Mouse (Mus musculus): ENCODE data around the gene Mars. TPM values are rescaled to one million over a fixed set of nuclear protein-coding genes. Genes with fewer than 3 reads are reported as not detected.

The Mars gene
- total RNA-seq, 2 experiments from 2014 or later = 38.8 to 43.5 TPM

- peak; percentile 92 for ATAC-seq (replicated peaks; ENCODE audit: low FRiP score, poor library complexity, severe bottlenecking)
Measured at GRCm38 (mm10) chr10:127266112-127267091, 45.2 kb downstream of the Mars start, which contains the start of gene Dctn2. Gene Dctn2 (plus strand): TSS chr10:127266368.

GRCm38 (mm10) chr10:127265727-127266111, 45.9 kb downstream of the Mars start:
- peak; percentile 63 for ATAC-seq (replicated peaks; ENCODE audit: low FRiP score, poor library complexity, severe bottlenecking)

DNA sequence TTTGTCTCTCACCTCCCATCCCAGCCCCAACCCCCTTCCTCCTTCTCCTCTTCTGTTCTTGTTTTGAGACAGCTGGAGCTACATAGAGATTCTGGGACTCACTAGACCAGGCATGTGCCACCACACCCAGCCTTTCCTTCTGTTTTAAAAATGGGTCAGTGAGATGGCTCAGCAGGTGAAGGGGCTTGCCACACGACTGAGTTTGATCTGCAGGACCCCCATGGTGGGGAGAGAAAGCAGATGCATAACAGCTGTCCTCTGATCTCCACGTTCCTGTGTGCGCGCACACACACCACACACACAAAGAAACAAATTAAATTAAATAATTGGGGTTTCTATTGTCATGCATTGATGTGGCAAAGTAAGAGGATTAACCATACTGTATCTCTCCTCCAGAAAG, 46.6 kb downstream of the Mars start:
- ATAC-seq (replicated peaks; ENCODE audit: low FRiP score, poor library complexity, severe bottlenecking) = no peak

- ATAC-seq (replicated peaks; ENCODE audit: low FRiP score, poor library complexity, severe bottlenecking) = no peak
Measured at GRCm38 (mm10) chr10:127264336-127264735, 47.2 kb downstream of the Mars start.

DNA sequence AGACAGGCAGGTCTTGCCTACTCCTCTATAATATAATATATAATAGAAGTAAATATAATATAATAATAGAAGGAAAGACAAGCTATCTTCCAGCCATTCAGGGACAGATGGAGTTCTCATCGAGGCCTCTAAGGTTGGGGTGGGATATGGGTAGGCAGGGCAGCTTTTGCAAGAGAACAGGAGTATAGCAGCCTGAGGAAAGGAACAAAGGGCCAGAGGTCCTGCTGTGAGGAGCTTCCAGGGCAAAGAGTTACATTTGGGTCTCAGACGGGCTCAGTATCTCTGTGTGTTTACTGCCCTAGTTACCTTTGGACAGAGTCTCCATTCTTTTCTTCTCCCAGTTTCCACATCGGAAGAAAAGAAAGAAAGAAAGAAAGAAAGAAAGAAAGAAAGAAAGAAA, 48.0 kb downstream of the Mars start:
- no peak for ATAC-seq (replicated peaks; ENCODE audit: low FRiP score, poor library complexity, severe bottlenecking)

DNA sequence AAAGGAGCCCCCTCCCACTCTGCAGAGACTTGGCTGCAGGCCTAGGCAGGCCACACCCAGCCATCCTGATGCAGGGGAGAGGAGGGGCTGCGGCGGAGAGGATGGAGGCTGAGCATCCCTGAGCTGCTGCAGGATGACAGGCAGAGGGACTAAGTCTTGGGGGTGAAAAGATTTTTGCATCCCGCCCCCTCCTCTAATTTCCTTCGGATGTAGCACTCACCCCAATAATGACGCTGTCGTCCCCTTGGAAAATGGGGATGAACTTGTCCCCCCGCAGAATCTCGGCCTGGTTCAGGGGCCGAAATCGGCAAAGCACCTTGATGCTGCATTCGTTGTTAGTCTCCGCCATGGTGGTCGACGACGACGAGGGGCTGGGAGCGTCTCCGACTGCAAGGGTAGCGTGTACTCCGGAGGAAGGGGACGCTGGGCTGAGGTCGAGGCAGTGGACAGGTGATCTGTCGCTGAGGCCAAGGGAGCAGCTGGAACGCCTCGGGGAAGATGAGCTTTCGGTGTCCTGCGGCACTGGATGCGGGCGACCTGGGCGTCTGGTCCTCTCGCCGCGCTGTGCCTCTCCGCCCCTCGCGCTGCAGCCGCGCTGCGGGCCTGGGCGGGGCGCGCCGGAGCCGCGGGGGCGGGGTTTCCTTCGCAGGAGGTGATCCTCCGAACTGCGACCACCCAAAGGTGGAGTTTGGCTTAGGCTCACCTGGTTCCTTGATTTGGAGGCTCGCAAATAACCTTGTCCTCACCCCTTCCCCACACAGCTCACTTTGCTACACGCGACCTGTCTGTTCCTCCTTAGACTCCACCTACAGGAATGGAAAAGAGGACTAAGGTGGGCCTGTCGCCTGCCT, 48.8 kb downstream of the Mars start, which contains the start of gene Kif5a:
Gene Kif5a, minus strand, starts transcription at position 801 of the 851 bp plus-strand sequence.
- no peak for ATAC-seq (replicated peaks; ENCODE audit: low FRiP score, poor library complexity, severe bottlenecking)

DNA sequence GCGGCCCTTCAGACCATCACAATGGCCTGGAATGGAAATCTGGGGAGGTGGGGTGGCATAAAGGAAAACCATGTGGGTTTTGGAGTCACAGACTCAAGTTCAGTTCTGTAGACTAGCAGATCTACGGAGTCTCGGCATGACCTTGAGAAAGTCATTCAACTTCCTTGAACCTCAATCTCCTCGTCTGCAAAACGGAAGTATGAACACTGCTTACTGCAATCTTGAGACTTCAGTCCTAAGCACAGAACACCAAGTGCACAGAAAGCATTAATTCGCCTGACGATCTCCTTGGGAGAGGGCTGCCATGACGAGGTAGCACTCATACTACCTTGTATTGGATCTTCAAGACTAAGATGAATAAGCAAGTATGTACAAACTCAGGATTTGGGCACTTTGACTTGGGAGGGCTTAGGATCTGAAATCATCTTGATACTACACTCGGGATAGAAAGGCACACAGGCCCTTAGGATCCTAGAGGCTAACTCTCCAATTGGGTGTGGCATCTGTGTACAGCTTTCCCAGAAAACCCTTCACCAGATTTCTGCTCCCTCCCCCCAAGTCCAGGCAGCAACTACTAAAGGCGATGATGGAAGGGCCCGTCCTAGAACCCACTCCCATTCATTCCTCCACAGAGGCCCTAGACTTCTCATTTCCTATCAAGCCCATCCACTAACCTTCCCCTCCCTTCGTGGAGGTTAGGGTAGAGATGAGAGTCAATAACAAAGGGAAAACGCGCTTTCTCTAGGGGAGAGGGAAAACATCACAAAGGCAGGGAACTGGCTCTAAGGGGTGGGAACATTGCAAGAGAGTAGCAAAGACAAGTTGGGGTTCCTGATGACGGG, 49.7 kb downstream of the Mars start:
- no peak for ATAC-seq (replicated peaks; ENCODE audit: low FRiP score, poor library complexity, severe bottlenecking)

DNA sequence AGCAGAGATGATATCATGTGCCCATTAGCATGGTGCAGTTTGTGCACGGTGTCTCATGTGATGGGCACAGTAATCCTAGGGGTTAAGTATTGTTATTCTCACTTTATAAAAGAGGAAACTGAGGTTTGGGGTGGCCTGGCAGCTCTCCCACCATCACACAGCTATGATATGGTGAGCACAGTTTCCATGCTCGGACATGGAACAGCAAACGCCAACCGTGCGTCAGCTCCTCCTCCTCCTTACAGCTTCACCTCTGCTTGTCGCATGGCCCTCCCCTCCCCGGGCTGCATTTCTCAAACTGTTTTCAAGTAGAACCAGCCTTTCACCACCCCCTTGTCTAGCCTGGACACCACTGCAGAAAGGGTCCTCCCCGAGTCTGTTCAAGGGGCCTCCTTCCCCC, 53.1 kb downstream of the Mars start:
- no peak for ATAC-seq (replicated peaks; ENCODE audit: low FRiP score, poor library complexity, severe bottlenecking)

DNA sequence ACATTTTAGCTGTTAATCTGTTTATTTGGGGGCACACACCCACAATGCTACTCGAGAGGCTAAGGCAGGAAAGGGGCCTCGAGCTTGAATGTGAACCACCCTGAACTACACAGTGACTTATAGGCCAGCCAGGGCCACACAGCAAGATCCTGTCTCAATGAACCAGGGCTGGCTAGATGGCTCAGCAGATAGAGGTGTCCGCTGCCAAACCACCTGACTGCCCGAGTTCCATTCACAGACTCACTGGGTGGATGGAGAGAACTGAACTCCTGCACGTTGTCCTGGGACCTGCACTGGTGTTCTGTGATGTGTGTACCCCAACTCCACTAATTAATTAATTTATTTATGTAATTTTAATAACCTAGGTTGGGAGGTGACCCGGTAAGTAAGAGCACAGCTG, 53.8 kb downstream of the Mars start:
- ATAC-seq (replicated peaks; ENCODE audit: low FRiP score, poor library complexity, severe bottlenecking) = no peak

GRCm38 (mm10) chr10:127255625-127256345, 55.8 kb downstream of the Mars start:
- ATAC-seq (replicated peaks; ENCODE audit: low FRiP score, poor library complexity, severe bottlenecking) = no peak

DNA sequence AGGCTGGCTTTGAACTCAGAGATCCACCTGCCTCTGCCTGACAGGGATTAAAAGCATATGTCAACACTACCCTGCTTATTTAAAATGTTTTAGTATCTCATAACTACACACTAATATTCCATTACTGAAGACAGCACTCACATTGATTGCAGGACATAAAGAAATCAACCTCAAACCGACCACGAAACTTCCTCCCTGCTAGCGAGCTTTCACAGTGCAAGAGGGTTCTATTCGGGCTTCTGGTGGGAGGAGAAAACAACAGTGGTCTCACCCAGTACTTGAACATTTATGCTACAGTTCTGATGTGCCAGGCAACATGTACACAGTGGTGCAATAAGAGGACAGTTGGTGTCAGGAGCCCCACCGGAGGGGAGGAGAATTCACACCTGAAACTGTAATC, 60.8 kb downstream of the Mars start:
- ATAC-seq (replicated peaks; ENCODE audit: low FRiP score, poor library complexity, severe bottlenecking) = no peak

Other genes starting within 250 kb of the Mars start
- gene Cdk4, start 248.3 kb downstream of the Mars start, total RNA-seq (2015; ENCODE audit: low replicate concordance) = 83.0 and 90.1 TPM in 2 replicates
- 43.8 and 71.5 TPM in 2 replicates for gene Cdk4, start 248.3 kb downstream of the Mars start, total RNA-seq (2017; ENCODE audit: low replicate concordance)
- 25.3 and 30.4 TPM in 2 replicates for gene Tspan31, start 241.5 kb downstream of the Mars start, total RNA-seq (2015; ENCODE audit: low replicate concordance)
- gene Tspan31, start 241.5 kb downstream of the Mars start, total RNA-seq (2017; ENCODE audit: low replicate concordance) = 8.6 and 19.0 TPM in 2 replicates
- gene Agap2, start 236.5 kb downstream of the Mars start, total RNA-seq (2015; ENCODE audit: low replicate concordance) = 1.9 and 6.5 TPM in 2 replicates
- gene Agap2, start 236.5 kb downstream of the Mars start, total RNA-seq (2017; ENCODE audit: low replicate concordance) = 2.0 and 4.0 TPM in 2 replicates
- gene Os9, start 190.7 kb downstream of the Mars start, total RNA-seq (2015; ENCODE audit: low replicate concordance) = 15.0 and 17.1 TPM in 2 replicates
- gene Os9, start 190.7 kb downstream of the Mars start, total RNA-seq (2017; ENCODE audit: low replicate concordance) = 59.5 and 60.7 TPM in 2 replicates
- gene B4galnt1, start 146.6 kb downstream of the Mars start, total RNA-seq (2015; ENCODE audit: low replicate concordance) = 33.0 and 34.3 TPM in 2 replicates
- 8.1 and 17.6 TPM in 2 replicates for gene B4galnt1, start 146.6 kb downstream of the Mars start, total RNA-seq (2017; ENCODE audit: low replicate concordance)
- not detected in 2 replicates for gene Slc26a10, start 131.1 kb downstream of the Mars start, total RNA-seq (2015; ENCODE audit: low replicate concordance)
- gene Slc26a10, start 131.1 kb downstream of the Mars start, total RNA-seq (2017; ENCODE audit: low replicate concordance) = 0.28 TPM in 1 of 2 replicates, not detected in the other
- 0.84 and 1.7 TPM in 2 replicates for gene Arhgef25, start 121.7 kb downstream of the Mars start, total RNA-seq (2015; ENCODE audit: low replicate concordance)
- gene Arhgef25, start 121.7 kb downstream of the Mars start, total RNA-seq (2017; ENCODE audit: low replicate concordance) = 2.2 and 2.7 TPM in 2 replicates
- 10.4 and 18.0 TPM in 2 replicates for gene Dtx3, start 116.1 kb downstream of the Mars start, total RNA-seq (2015; ENCODE audit: low replicate concordance)
- gene Dtx3, start 116.1 kb downstream of the Mars start, total RNA-seq (2017; ENCODE audit: low replicate concordance) = 8.4 and 9.4 TPM in 2 replicates
- 11.3 and 13.3 TPM in 2 replicates for gene Pip4k2c, start 100.2 kb downstream of the Mars start, total RNA-seq (2015; ENCODE audit: low replicate concordance)
- 19.6 and 25.6 TPM in 2 replicates for gene Pip4k2c, start 100.2 kb downstream of the Mars start, total RNA-seq (2017; ENCODE audit: low replicate concordance)
- 0.42 TPM in 1 of 2 replicates, not detected in the other for gene Kif5a, start 48.4 kb downstream of the Mars start, total RNA-seq (2015; ENCODE audit: low replicate concordance)
- under 0.01 TPM in 1 of 2 replicates, not detected in the other for gene Kif5a, start 48.4 kb downstream of the Mars start, total RNA-seq (2017; ENCODE audit: low replicate concordance)
- gene Dctn2, start 45.4 kb downstream of the Mars start, total RNA-seq (2015; ENCODE audit: low replicate concordance) = 32.5 and 59.1 TPM in 2 replicates
- 73.0 and 77.9 TPM in 2 replicates for gene Dctn2, start 45.4 kb downstream of the Mars start, total RNA-seq (2017; ENCODE audit: low replicate concordance)
- gene Mbd6, start 22.8 kb downstream of the Mars start, total RNA-seq (2015; ENCODE audit: low replicate concordance) = 22.4 and 33.0 TPM in 2 replicates
- gene Mbd6, start 22.8 kb downstream of the Mars start, total RNA-seq (2017; ENCODE audit: low replicate concordance) = 6.1 and 7.1 TPM in 2 replicates
- gene Arhgap9, start 10.2 kb upstream of the Mars start, total RNA-seq (2015; ENCODE audit: low replicate concordance) = 19.9 and 21.1 TPM in 2 replicates
- 14.6 and 18.7 TPM in 2 replicates for gene Arhgap9, start 10.2 kb upstream of the Mars start, total RNA-seq (2017; ENCODE audit: low replicate concordance)
- not detected in 2 replicates for gene Gli1, start 30.2 kb upstream of the Mars start, total RNA-seq (2015; ENCODE audit: low replicate concordance)
- gene Gli1, start 30.2 kb upstream of the Mars start, total RNA-seq (2017; ENCODE audit: low replicate concordance) = not detected in 2 replicates
- gene Inhbe, start 42.6 kb upstream of the Mars start, total RNA-seq (2015; ENCODE audit: low replicate concordance) = not detected in 2 replicates
- not detected in 2 replicates for gene Inhbe, start 42.6 kb upstream of the Mars start, total RNA-seq (2017; ENCODE audit: low replicate concordance)
- not detected in 2 replicates for gene Inhbc, start 58.6 kb upstream of the Mars start, total RNA-seq (2015; ENCODE audit: low replicate concordance)
- not detected in 2 replicates for gene Inhbc, start 58.6 kb upstream of the Mars start, total RNA-seq (2017; ENCODE audit: low replicate concordance)
- 25.7 and 34.9 TPM in 2 replicates for gene R3hdm2, start 68.5 kb upstream of the Mars start, total RNA-seq (2015; ENCODE audit: low replicate concordance)
- 17.7 and 18.3 TPM in 2 replicates for gene R3hdm2, start 68.5 kb upstream of the Mars start, total RNA-seq (2017; ENCODE audit: low replicate concordance)
- not detected in 2 replicates for gene Stac3, start 189.9 kb upstream of the Mars start, total RNA-seq (2015; ENCODE audit: low replicate concordance)
- gene Stac3, start 189.9 kb upstream of the Mars start, total RNA-seq (2017; ENCODE audit: low replicate concordance) = not detected in 2 replicates
- gene Ndufa4l2, start 203.2 kb upstream of the Mars start, total RNA-seq (2015; ENCODE audit: low replicate concordance) = not detected in 2 replicates
- gene Ndufa4l2, start 203.2 kb upstream of the Mars start, total RNA-seq (2017; ENCODE audit: low replicate concordance) = not detected in 2 replicates
- 17.9 and 19.9 TPM in 2 replicates for gene Shmt2, start 210.7 kb upstream of the Mars start, total RNA-seq (2015; ENCODE audit: low replicate concordance)
- gene Shmt2, start 210.7 kb upstream of the Mars start, total RNA-seq (2017; ENCODE audit: low replicate concordance) = 12.3 and 18.3 TPM in 2 replicates
- gene Nxph4, start 222.8 kb upstream of the Mars start, total RNA-seq (2015; ENCODE audit: low replicate concordance) = not detected in 2 replicates
- not detected in 2 replicates for gene Nxph4, start 222.8 kb upstream of the Mars start, total RNA-seq (2017; ENCODE audit: low replicate concordance)

Measured in erythroblast, adult 5-6 weeks (primary cell).